Mouse (Mus musculus) spleen, postnatal 36 days (tissue): ENCODE data around the gene Gh.

ENCODE experiments used
- DNase-seq, 2 experiments: peaks; one replicate each; pipeline ENCODE4 v3.0.0; 2022; ENCODE audit warnings: low spot score in 2 of 2, mixed read lengths in 1 of 2

The Gh gene

GRCm38 (mm10) chr11:106269060-106269431 is 32.6 kb downstream of the Gh start:
- DNase-seq, result no peak

DNA sequence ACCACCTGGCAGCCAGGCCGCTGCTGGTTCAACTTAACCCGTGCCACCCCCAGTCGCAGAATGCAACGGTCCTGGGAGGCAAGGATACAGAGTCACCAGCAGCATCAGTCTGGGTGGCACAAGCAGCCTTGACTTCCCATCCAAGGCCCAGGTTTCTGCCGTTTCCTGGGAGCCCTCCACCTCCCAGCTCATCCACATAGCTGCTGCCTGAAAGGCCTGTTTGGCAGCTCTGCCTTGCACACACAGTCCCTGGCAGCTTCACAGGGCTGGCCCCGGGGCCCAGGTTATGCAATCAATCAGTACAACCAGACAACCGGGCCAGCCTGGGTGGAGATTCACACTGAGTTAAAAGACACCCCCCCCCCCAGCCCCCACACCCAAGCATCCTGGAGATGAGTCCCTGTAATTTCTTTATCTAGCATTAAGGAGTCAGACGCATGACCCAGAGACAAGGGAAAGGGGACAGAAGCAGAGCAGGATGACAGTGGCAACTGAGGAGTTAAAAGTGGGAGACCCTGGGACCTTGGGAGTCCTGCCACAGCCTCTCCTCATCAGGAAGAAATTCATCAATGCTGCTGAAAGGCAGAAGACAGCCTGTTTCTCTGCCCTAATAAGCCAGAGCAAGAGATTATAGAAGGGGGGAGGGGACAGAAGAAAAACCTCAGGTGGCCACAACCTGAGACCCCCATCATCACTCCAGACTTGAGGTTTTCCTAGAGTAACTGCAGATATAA is 33.2 kb downstream of the Gh start:
- no peak for DNase-seq

- DNase-seq, result no peak
Measured at GRCm38 (mm10) chr11:106267871-106268270, 33.8 kb downstream of the Gh start.

DNA sequence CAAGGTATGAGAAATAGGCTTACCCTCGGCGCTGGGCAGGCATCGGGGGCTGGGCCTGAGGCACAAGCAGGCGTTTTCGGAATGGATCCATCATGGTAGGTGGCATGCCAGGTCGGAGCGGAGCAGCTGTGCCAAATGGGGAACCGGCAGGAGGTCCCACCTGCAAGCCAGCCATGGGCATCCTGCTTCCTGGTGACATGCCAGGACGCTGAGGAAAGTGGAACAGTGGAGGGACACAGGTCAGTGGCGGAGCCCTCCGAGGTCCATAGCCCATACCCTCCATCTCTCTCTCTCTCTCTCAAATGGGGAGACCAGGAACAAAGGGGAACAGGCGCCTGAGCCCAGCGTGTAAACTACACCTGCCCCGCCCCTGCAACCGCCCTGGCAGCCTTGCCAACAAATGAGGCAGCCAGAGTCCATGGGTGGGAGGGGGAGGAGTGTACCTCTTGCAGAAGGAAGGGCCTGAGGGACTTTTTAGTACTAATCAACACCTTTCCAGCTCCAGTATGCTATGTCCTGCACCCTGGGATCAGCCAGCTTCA is 34.3 kb downstream of the Gh start:
- no peak for DNase-seq

GRCm38 (mm10) chr11:106266431-106266830 is 35.2 kb downstream of the Gh start:
- no peak for DNase-seq

GRCm38 (mm10) chr11:106265570-106265969 is 36.1 kb downstream of the Gh start:
- DNase-seq, result no peak

- no peak for DNase-seq
Measured at GRCm38 (mm10) chr11:106264988-106265387, 36.7 kb downstream of the Gh start.

DNA sequence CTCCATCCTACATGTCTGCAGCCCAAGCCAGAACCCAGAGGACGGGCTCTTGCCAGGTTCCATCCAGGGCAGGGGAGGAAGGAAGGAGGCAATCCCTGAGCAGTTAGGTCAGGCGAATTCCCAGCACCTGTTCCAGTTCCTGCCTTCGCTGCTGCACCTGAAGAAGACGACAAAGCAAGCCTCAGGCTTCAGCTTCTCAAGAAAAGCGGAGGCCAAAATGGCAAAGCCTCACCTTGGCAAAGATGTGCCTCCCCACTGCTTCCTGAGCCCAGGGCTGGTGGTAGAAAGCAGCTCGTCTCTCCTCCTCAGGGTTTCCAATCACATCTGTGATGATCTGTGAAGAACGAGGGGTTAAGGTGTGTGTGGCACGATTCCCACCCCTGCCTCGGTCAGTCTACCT is 37.7 kb downstream of the Gh start:
- DNase-seq, result no peak

DNA sequence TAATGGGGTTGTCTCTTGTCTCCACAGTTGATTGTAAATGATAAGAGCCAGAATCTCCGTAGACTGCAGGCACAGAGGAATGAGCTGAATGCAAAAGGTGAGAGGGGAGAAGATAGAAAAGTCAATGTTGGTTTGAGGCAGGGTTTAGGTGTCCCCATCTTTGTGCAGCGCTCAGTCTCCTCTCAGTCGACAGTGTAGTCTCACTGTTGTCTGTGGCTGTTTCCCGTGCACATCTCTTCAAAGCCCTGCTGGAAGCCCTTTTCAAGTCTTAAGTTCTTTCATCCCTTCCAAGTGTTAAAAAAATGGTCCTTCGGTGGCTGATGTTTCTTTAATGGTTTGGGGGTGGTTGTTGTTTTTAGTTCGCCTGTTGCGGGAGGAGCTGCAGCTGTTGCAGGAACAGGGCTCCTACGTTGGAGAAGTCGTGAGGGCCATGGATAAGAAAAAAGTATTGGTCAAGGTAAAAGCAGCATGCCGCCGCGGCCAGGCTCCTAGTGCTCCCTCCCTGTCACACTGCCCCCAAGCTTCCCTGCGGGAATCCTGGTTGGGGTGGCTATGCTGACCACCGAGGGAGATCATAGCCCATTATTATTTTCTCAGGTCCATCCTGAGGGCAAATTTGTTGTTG is 40.7 kb downstream of the Gh start:
- DNase-seq, result no peak

DNA sequence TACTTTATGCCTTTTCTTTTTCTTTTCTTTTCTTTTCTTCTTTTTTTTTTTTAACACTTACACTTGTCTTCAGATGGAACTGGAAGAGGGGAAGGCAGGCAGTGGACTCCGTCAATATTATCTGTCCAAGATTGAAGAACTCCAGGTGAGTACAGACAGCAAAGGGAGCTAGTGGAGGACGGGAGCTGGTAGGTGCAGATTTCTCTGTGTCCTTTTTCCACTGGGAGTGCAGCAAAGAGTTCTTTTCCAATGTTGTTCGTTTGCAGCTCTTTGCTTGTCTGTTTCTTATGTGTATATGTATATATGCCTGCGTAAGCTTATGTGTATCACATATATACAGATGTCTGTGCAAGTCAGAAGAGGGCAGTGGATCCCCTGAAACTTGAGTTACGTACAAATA is 44.9 kb downstream of the Gh start:
- no peak for DNase-seq

DNA sequence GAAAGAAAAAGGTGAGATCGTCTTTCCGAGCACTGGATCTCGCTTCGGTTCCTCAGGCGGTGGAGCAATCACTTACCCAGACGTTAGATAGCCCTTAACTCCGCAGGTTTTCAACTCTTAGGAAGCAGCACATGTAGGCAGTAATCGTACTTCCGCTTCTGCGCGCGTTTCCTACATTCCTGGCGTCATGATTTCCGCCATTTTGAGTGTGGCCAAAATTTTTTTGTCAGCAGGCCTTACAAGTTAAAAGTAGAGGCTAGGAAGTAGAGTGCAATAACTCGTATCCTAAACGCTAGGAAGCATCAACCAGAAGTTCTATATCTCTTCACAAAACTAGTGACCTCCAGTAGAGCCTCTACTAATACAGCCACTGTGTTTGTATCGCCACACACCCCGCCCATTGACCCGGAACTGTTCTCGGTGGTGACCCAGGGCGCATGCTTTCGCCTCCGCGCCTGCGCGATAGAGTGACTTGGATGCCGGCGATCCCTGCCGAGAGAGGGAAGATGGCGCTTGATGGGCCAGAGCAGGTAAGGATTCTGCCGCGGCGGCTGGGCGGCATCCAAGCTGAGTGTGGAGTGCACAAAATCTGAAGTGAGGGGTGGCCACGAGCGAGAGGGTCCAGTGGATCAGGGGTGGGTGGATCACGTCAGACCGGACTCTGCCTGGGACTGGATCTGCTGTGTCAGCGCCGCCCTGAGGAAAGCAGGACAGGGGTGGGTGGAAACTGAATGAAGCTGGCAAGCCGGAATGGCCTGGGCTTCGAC is 45.8 kb downstream of the Gh start, which contains the start of the genes Ftsj3 and Psmc5:
Ftsj3 (minus strand) TSS at position 395 of the 767 bp plus-strand sequence.
Psmc5 (plus strand) TSS at position 470 of the 767 bp plus-strand sequence.
- peak; percentile 97 to 98 for DNase-seq

- no peak for DNase-seq
Measured at GRCm38 (mm10) chr11:106255174-106255573, 46.5 kb downstream of the Gh start.

- DNase-seq, result no peak
Measured at GRCm38 (mm10) chr11:106254767-106255166, 46.9 kb downstream of the Gh start.
